Mouse (Mus musculus) forebrain, embryonic 14.5 days (tissue): ENCODE results near the gene Rad9a. TPM values are rescaled to one million over a fixed set of nuclear protein-coding genes. Genes with fewer than 3 reads are reported as not detected.

ENCODE experiments used
- ATAC-seq: fragments of 200-750 bp; cut with Nextera tagmentation; 2 replicates; pipeline ENCODE4 v1.8.0; 2017; ENCODE audit warnings: mild to moderate bottlenecking, moderate library complexity
- DNase-seq: peaks from one replicate; pipeline ENCODE4 v3.0.0-alpha.2; 2015; ENCODE audit warnings: low spot score
- H3K27ac ChIP-seq: fragments of 300-500 bp; sonication (generic); 2 replicates; pipeline ENCODE4 v1.5.1; 2014; ENCODE audit warnings: low read depth, mild to moderate bottlenecking, control low read depth, low read length, moderate library complexity
- H3K27me3 ChIP-seq: fragments of 300-500 bp; sonication (generic); replicated peaks from 2 replicates; pipeline ENCODE4 v1.6.1; 2014; ENCODE audit warnings: low read length, control low read depth, mixed read lengths; ENCODE audit not compliant: control insufficient read depth, insufficient read depth
- H3K36me3 ChIP-seq: fragments of 300-500 bp; sonication (generic); 2 replicates; pipeline ENCODE4 v1.6.1; 2014; ENCODE audit warnings: low read length, control low read depth; ENCODE audit not compliant: control insufficient read depth, insufficient read depth
- H3K4me1 ChIP-seq: fragments of 300-500 bp; sonication (generic); 2 replicates; pipeline ENCODE4 v1.6.1; 2014; ENCODE audit warnings: antibody characterized with exemption, low read length, control low read depth; ENCODE audit not compliant: control insufficient read depth, insufficient read depth
- H3K4me2 ChIP-seq: fragments of 300-500 bp; sonication (generic); 2 replicates; pipeline ENCODE4 v1.6.1; 2014; ENCODE audit warnings: mild to moderate bottlenecking, control low read depth, low read length
- H3K4me3 ChIP-seq: fragments of 300-500 bp; sonication (generic); 2 replicates; pipeline ENCODE4 v1.5.1; 2014; ENCODE audit warnings: low read depth, low read length, control low read depth
- H3K9ac ChIP-seq: fragments of 300-500 bp; sonication (generic); 2 replicates; pipeline ENCODE4 v1.6.1; 2014; ENCODE audit warnings: mild to moderate bottlenecking, low read length, control low read depth, moderate library complexity
- H3K9me3 ChIP-seq: fragments of 300-500 bp; sonication (generic); replicated peaks from 2 replicates; pipeline ENCODE4 v1.6.1; 2016; ENCODE audit warnings: low read length, control low read depth, mixed read lengths; ENCODE audit not compliant: control insufficient read depth
- WGBS: fragments of 180-500 bp; shearing (Covaris S2); extraction: QIAGEN DNeasy Blood & Tissue Kit; methylation state at CpG from one replicate; pipeline ENCODE4 v1.1.7; 2014; 5-methylcytosine and 5-hydroxymethylcytosine counted together
- polyA plus RNA-seq: library from polyadenylated mRNA; unstranded; fragments of >200 nt; fragmentation: Nextera tagmentation; extraction: Ambion mirVana; gene quantifications from 2 replicates; pipeline ENCODE4 v1.2.1, GENCODE M21; 2014

Gene Rad9a
- polyA plus RNA-seq, 1 experiment from 2014 or later: 25.5 TPM

- no peaks in the 10 kb centered on the region for H3K36me3 ChIP-seq
- peak within 1 kb of the TSS; percentile 57 for H3K4me3 ChIP-seq
- peak within 1 kb of the TSS; percentile 75 for H3K4me2 ChIP-seq
- WGBS: 13% methylated on average over 26 of the region's 26 CpGs
- H3K9ac ChIP-seq: peak within 1 kb of the TSS; percentile 68
- H3K9me3 ChIP-seq: no peaks in the 10 kb centered on the region
- H3K27ac ChIP-seq: peak within 1 kb of the TSS; percentile 52; the same call in 1 of the 2 replicates
- H3K27me3 ChIP-seq: no peaks in the 10 kb centered on the region; the same call in 1 of the 2 replicates
- peaks cover 7% of the 10 kb centered on the region; the same call in 1 of the 2 replicates for H3K4me1 ChIP-seq
- peak; percentile 96 for ATAC-seq
- peak; percentile 96 for DNase-seq
Observed at GRCm38 (mm10) chr19:4231253-4232185, 30.1 kb upstream of the Rad9a start, which contains the start of gene Pold4. Gene Pold4 (plus strand): TSS chr19:4231899.

- H3K4me3 ChIP-seq: no peak overlapping the region
- 64% methylated on average over 8 of the region's 8 CpGs for WGBS
- ATAC-seq (no peak), DNase-seq (no peak)
- H3K4me1 ChIP-seq: peaks cover 7% of the 10 kb centered on the region; the same call in 1 of the 2 replicates
- no peak overlapping the region for H3K4me2 ChIP-seq
- no peaks in the 10 kb centered on the region for H3K9me3 ChIP-seq
- H3K36me3 ChIP-seq: no peaks in the 10 kb centered on the region
- no peak overlapping the region for H3K27ac ChIP-seq
- no peaks in the 10 kb centered on the region; the same call in 1 of the 2 replicates for H3K27me3 ChIP-seq
- H3K9ac ChIP-seq: no peak overlapping the region
Observed at GRCm38 (mm10) chr19:4230415-4230814, 29.0 kb upstream of the Rad9a start.

GRCm38 (mm10) chr19:4229451-4230076 is 28.1 kb upstream of the Rad9a start:
- H3K27ac ChIP-seq: no peak overlapping the region
- ATAC-seq (no peak), DNase-seq (no peak)
- peaks cover 7% of the 10 kb centered on the region; the same call in 1 of the 2 replicates for H3K4me1 ChIP-seq
- H3K4me2 ChIP-seq: no peak overlapping the region
- H3K27me3 ChIP-seq: no peaks in the 10 kb centered on the region; the same call in 1 of the 2 replicates
- H3K4me3 ChIP-seq: no peak overlapping the region
- no peaks in the 10 kb centered on the region for H3K9me3 ChIP-seq
- no peak overlapping the region for H3K9ac ChIP-seq
- H3K36me3 ChIP-seq: no peaks in the 10 kb centered on the region
- 34% methylated on average over 8 of the region's 9 CpGs for WGBS

- ATAC-seq: no peak
- peaks cover 7% of the 10 kb centered on the region; the same call in 1 of the 2 replicates for H3K4me1 ChIP-seq
- WGBS: 74% methylated on average over 4 of the region's 4 CpGs
Observed at GRCm38 (mm10) chr19:4228891-4229290, 27.4 kb upstream of the Rad9a start.

GRCm38 (mm10) chr19:4227894-4228678 is 26.6 kb upstream of the Rad9a start:
- H3K9ac ChIP-seq: no peak overlapping the region
- peak; percentile 43; the same call in 1 of the 2 replicates for ATAC-seq

More at GRCm38 (mm10) chr19:4228891-4229290, 27.4 kb upstream of the Rad9a start:
- Histone ChIP-seq H3K4me3 (no peak overlapping the region), H3K4me2 (no peak overlapping the region), H3K27me3 (no peaks in the 10 kb centered on the region; the same call in 1 of the 2 replicates), H3K9me3 (no peaks in the 10 kb centered on the region), H3K27ac (no peak overlapping the region), H3K9ac (no peak overlapping the region), H3K36me3 (no peaks in the 10 kb centered on the region)
- DNase-seq: no peak

GRCm38 (mm10) chr19:4227446-4227845 is 26.0 kb upstream of the Rad9a start:
- no peaks in the 10 kb centered on the region for H3K9me3 ChIP-seq
- ATAC-seq (no peak), DNase-seq (no peak)
- H3K9ac ChIP-seq: no peak overlapping the region
- no peaks in the 10 kb centered on the region for H3K36me3 ChIP-seq
- no peak overlapping the region for H3K4me3 ChIP-seq
- WGBS: 64% methylated on average over 5 of the region's 5 CpGs
- H3K27me3 ChIP-seq: no peaks in the 10 kb centered on the region; the same call in 1 of the 2 replicates
- H3K4me1 ChIP-seq: peaks cover 7% of the 10 kb centered on the region; the same call in 1 of the 2 replicates
- no peak overlapping the region for H3K27ac ChIP-seq
- no peak overlapping the region for H3K4me2 ChIP-seq

More at GRCm38 (mm10) chr19:4227894-4228678, 26.6 kb upstream of the Rad9a start:
- H3K27ac ChIP-seq: no peak overlapping the region
- 17% methylated on average over 8 of the region's 8 CpGs for WGBS
- H3K36me3 ChIP-seq: no peaks in the 10 kb centered on the region
- H3K27me3 ChIP-seq: no peaks in the 10 kb centered on the region; the same call in 1 of the 2 replicates
- DNase-seq: peak; percentile 86
- no peak overlapping the region for H3K4me2 ChIP-seq
- no peaks in the 10 kb centered on the region for H3K9me3 ChIP-seq
- no peak overlapping the region for H3K4me3 ChIP-seq
- H3K4me1 ChIP-seq: peaks cover 7% of the 10 kb centered on the region; the same call in 1 of the 2 replicates

- Histone ChIP-seq H3K9ac (no peak overlapping the region), H3K27ac (no peak overlapping the region), H3K36me3 (no peaks in the 10 kb centered on the region), H3K4me1 (0 out of 2 replicates have a peak, but pooled peaks cover 3% of the 10 kb centered on the region), H3K4me3 (no peak overlapping the region), H3K4me2 (no peak overlapping the region), H3K9me3 (no peaks in the 10 kb centered on the region), H3K27me3 (no peaks in the 10 kb centered on the region; the same call in 1 of the 2 replicates)
- DNase-seq (no peak), ATAC-seq (no peak)
- 88% methylated on average over 7 of the region's 7 CpGs for WGBS
Observed at GRCm38 (mm10) chr19:4226779-4227178, 25.3 kb upstream of the Rad9a start.

- 84% methylated on average over 11 of the region's 11 CpGs for WGBS
- 0 out of 2 replicates have a peak, but pooled peaks cover 3% of the 10 kb centered on the region for H3K27me3 ChIP-seq
- H3K27ac ChIP-seq: no peak overlapping the region
- no peaks in the 10 kb centered on the region for H3K9me3 ChIP-seq
- H3K4me2 ChIP-seq: no peak overlapping the region
- ATAC-seq: no peak
- DNase-seq: no peak
- peaks cover 6% of the 10 kb centered on the region; the same call in 1 of the 2 replicates for H3K4me1 ChIP-seq
- peak overlapping the region; percentile 25; the same call in 1 of the 2 replicates for H3K9ac ChIP-seq
- no peak overlapping the region for H3K4me3 ChIP-seq
- no peaks in the 10 kb centered on the region for H3K36me3 ChIP-seq
Observed at GRCm38 (mm10) chr19:4222165-4222564, 20.7 kb upstream of the Rad9a start.
